21 mouse cellular contexts compared by ENCODE assay signal in the genomic region with DNA sequence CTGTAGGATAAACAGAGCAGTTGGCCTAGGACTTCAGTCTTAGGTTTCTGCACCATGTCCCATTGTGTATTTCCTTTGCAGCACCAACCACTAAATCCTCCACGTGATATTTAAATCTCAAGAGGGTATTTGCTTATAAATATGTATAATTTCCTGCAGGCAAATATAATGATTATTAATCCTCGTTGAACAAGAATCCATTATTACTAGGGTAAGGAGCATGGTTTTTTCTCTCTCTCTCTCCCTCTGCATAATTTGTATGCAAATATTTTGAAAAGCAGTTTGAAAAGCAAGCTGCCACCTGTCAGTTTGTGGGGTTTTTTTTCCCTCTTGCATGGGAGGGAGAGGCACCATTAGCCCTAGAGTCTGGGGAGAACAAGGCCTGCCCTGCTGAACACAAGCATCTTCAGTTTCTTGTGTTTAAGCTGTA.
A peak's percentile ranks its signal among the peaks of the same experiment; 100 is the strongest.
DNase-seq lines count a peak whose midpoint lies in the region; ATAC-seq lines count a peak whose summit lies in the region.
"Had no signal": no experiment of that assay in that cellular context is flagged by ENCODE, and none has a peak within 500 bp of the region (broad histone marks: within the 10 kb centered on the region; RNA-seq: fewer than 3 reads in every experiment).

No protein-coding gene starts in this region.

- 0 out of 2 replicates have a peak, but pooled peaks have one; percentile 29 for ATAC-seq in hindbrain, embryonic 12.5 days (ENCODE audit: low FRiP score)
- no peak; the same call in 1 of the 2 replicates for ATAC-seq in hindbrain, embryonic 14.5 days (ENCODE audit: low FRiP score)
- peak; percentile 71 for ATAC-seq in forebrain, embryonic 13.5 days
- peak; percentile 78 for ATAC-seq in forebrain, embryonic 15.5 days (replicated peaks)
- ATAC-seq in midbrain, embryonic 15.5 days (replicated peaks): peak; percentile 67
- ATAC-seq in liver, embryonic 12.5 days: no peak
- ATAC-seq: inflammation-experienced regulatory T-cells, adult 6 months; intestine, postnatal 0 days had no signal

- H3K36me3 ChIP-seq in hindbrain, embryonic 12.5 days: no peaks in the 10 kb centered on the region
- no peaks in the 10 kb centered on the region for H3K36me3 ChIP-seq in hindbrain, embryonic 14.5 days (replicated peaks; ENCODE audit: control insufficient read depth, insufficient read depth)
- no peaks in the 10 kb centered on the region for H3K36me3 ChIP-seq in forebrain, embryonic 13.5 days (ENCODE audit: poor library complexity, severe bottlenecking)
- H3K36me3 ChIP-seq in forebrain, embryonic 15.5 days: no peaks in the 10 kb centered on the region
- H3K36me3 ChIP-seq in midbrain, embryonic 15.5 days (replicated peaks): no peaks in the 10 kb centered on the region
- no peaks in the 10 kb centered on the region for H3K36me3 ChIP-seq in liver, embryonic 12.5 days
- H3K36me3 ChIP-seq: embryonic facial prominence, embryonic 15.5 days; heart, embryonic 10.5 days; hindbrain, embryonic 15.5 days had no signal

- intact Hi-C loops in left cerebral cortex, postnatal 36 days (cut with DNase I): no loop called here

- H3K4me3 ChIP-seq in hindbrain, embryonic 12.5 days: no peak overlapping the region
- H3K4me3 ChIP-seq in hindbrain, embryonic 14.5 days (replicated peaks; ENCODE audit: low read length): no peak overlapping the region
- H3K4me3 ChIP-seq in forebrain, embryonic 13.5 days: no peak overlapping the region
- no peak overlapping the region for H3K4me3 ChIP-seq in forebrain, embryonic 15.5 days
- no peak overlapping the region for H3K4me3 ChIP-seq in midbrain, embryonic 15.5 days
- H3K4me3 ChIP-seq in liver, embryonic 12.5 days: no peak overlapping the region
- H3K4me3 ChIP-seq: embryonic facial prominence, embryonic 15.5 days; erythroblast, embryonic 14.5 days; heart, embryonic 10.5 days; hindbrain, embryonic 15.5 days had no signal

- H3K4me1 ChIP-seq in hindbrain, embryonic 12.5 days: no peaks in the 10 kb centered on the region
- H3K4me1 ChIP-seq in hindbrain, embryonic 14.5 days (replicated peaks; ENCODE audit: control insufficient read depth, insufficient read depth, low read length): no peaks in the 10 kb centered on the region
- no peaks in the 10 kb centered on the region for H3K4me1 ChIP-seq in forebrain, embryonic 13.5 days
- no peaks in the 10 kb centered on the region for H3K4me1 ChIP-seq in forebrain, embryonic 15.5 days
- H3K4me1 ChIP-seq in midbrain, embryonic 15.5 days: no peaks in the 10 kb centered on the region
- H3K4me1 ChIP-seq in liver, embryonic 12.5 days: no peaks in the 10 kb centered on the region
- H3K4me1 ChIP-seq: embryonic facial prominence, embryonic 15.5 days; heart, embryonic 10.5 days; hindbrain, embryonic 15.5 days had no signal

- no peaks in the 10 kb centered on the region for H3K9me3 ChIP-seq in hindbrain, embryonic 12.5 days (replicated peaks)
- H3K9me3 ChIP-seq in hindbrain, embryonic 14.5 days (ENCODE audit: control insufficient read depth, low read length): no peaks in the 10 kb centered on the region
- no peaks in the 10 kb centered on the region for H3K9me3 ChIP-seq in forebrain, embryonic 13.5 days (replicated peaks)
- H3K9me3 ChIP-seq in forebrain, embryonic 15.5 days: no peaks in the 10 kb centered on the region
- no peaks in the 10 kb centered on the region for H3K9me3 ChIP-seq in midbrain, embryonic 15.5 days
- no peaks in the 10 kb centered on the region for H3K9me3 ChIP-seq in liver, embryonic 12.5 days (replicated peaks)
- H3K9me3 ChIP-seq: embryonic facial prominence, embryonic 15.5 days; heart, embryonic 10.5 days; hindbrain, embryonic 15.5 days had no signal

- no peak overlapping the region for H3K9ac ChIP-seq in hindbrain, embryonic 12.5 days
- no peak overlapping the region for H3K9ac ChIP-seq in hindbrain, embryonic 14.5 days
- H3K9ac ChIP-seq in forebrain, embryonic 13.5 days: no peak overlapping the region
- H3K9ac ChIP-seq in forebrain, embryonic 15.5 days (replicated peaks): no peak overlapping the region
- H3K9ac ChIP-seq in midbrain, embryonic 15.5 days: no peak overlapping the region
- no peak overlapping the region for H3K9ac ChIP-seq in liver, embryonic 12.5 days
- H3K9ac ChIP-seq: embryonic facial prominence, embryonic 15.5 days; hindbrain, embryonic 15.5 days had no signal

- no peaks in the 10 kb centered on the region for H3K27me3 ChIP-seq in hindbrain, embryonic 12.5 days
- H3K27me3 ChIP-seq in hindbrain, embryonic 14.5 days (ENCODE audit: control insufficient read depth, insufficient read depth, low read length): no peaks in the 10 kb centered on the region
- no peaks in the 10 kb centered on the region for H3K27me3 ChIP-seq in forebrain, embryonic 13.5 days
- no peaks in the 10 kb centered on the region for H3K27me3 ChIP-seq in forebrain, embryonic 15.5 days
- no peaks in the 10 kb centered on the region for H3K27me3 ChIP-seq in midbrain, embryonic 15.5 days (replicated peaks)
- H3K27me3 ChIP-seq in liver, embryonic 12.5 days (replicated peaks): no peaks in the 10 kb centered on the region
- H3K27me3 ChIP-seq: embryonic facial prominence, embryonic 15.5 days; hindbrain, embryonic 15.5 days had no signal

- no peak for DNase-seq in hindbrain, embryonic 14.5 days (ENCODE audit: low spot score)
- DNase-seq in left cerebral cortex, postnatal 36 days (ENCODE audit: low spot score in 2 of 2): no peak
- DNase-seq: adrenal gland, adult 2 months; adrenal gland, postnatal 25 days; cerebellum, adult 2 months; cerebellum, postnatal 10 days; gastrocnemius, postnatal 10 days; heart, adult 18-20 months; heart, postnatal 10 days; heart, postnatal 4 days had no signal

- no peak overlapping the region for H3K4me2 ChIP-seq in hindbrain, embryonic 12.5 days (replicated peaks)
- no peak overlapping the region for H3K4me2 ChIP-seq in hindbrain, embryonic 14.5 days (replicated peaks)
- H3K4me2 ChIP-seq in forebrain, embryonic 13.5 days: no peak overlapping the region
- no peak overlapping the region for H3K4me2 ChIP-seq in forebrain, embryonic 15.5 days (replicated peaks)
- H3K4me2 ChIP-seq in midbrain, embryonic 15.5 days: no peak overlapping the region
- H3K4me2 ChIP-seq in liver, embryonic 12.5 days: no peak overlapping the region
- H3K4me2 ChIP-seq: embryonic facial prominence, embryonic 15.5 days; hindbrain, embryonic 15.5 days had no signal

- WGBS in hindbrain, embryonic 12.5 days: 35% methylated on average over 2 of the region's 2 CpGs
- 32% methylated on average over 2 of the region's 2 CpGs for WGBS in hindbrain, embryonic 14.5 days
- 37% methylated on average over 2 of the region's 2 CpGs for WGBS in forebrain, embryonic 13.5 days
- WGBS in forebrain, embryonic 15.5 days: 31% methylated on average over 2 of the region's 2 CpGs
- WGBS in midbrain, embryonic 15.5 days: 23% methylated on average over 2 of the region's 2 CpGs
- 48% methylated on average over 2 of the region's 2 CpGs for WGBS in liver, embryonic 12.5 days (ENCODE audit: insufficient replicate concordance)

- no peak overlapping the region for H3K27ac ChIP-seq in hindbrain, embryonic 12.5 days
- no peak overlapping the region for H3K27ac ChIP-seq in hindbrain, embryonic 14.5 days
- no peak overlapping the region for H3K27ac ChIP-seq in forebrain, embryonic 13.5 days
- H3K27ac ChIP-seq in forebrain, embryonic 15.5 days (replicated peaks): no peak overlapping the region
- H3K27ac ChIP-seq in midbrain, embryonic 15.5 days: no peak overlapping the region
- no peak overlapping the region for H3K27ac ChIP-seq in liver, embryonic 12.5 days
- H3K27ac ChIP-seq: embryonic facial prominence, embryonic 15.5 days; heart, embryonic 10.5 days; hindbrain, embryonic 15.5 days had no signal

Comparison
In these comparisons a context has a peak if more than half of its experiments do, and no peak if none do; other contexts are left out.
1. ATAC-seq: peak in hindbrain, embryonic 12.5 days (single experiment), forebrain, embryonic 13.5 days (single experiment), forebrain, embryonic 15.5 days (single experiment) and midbrain, embryonic 15.5 days (single experiment); none in hindbrain, embryonic 14.5 days (single experiment) and liver, embryonic 12.5 days (single experiment).